ENCODE assay signal across 16 mouse cellular contexts in genomic region chr16:49964321-49964986, GRCm38 (mm10).
DNase-seq lines count a peak whose midpoint lies in the region; ATAC-seq and TF ChIP-seq lines count a peak whose summit lies in the region.
"Had no signal": no experiment of that assay in that cellular context is flagged by ENCODE, and none has a peak within 500 bp of the region (broad histone marks: within the 10 kb centered on the region; RNA-seq: fewer than 3 reads in every experiment).

No protein-coding gene starts in this region.

- H3K9me3 ChIP-seq in heart, embryonic 16.5 days (replicated peaks; ENCODE audit: control insufficient read depth, low read length): no peaks in the 10 kb centered on the region
- H3K9me3 ChIP-seq in neural tube, embryonic 12.5 days: no peaks in the 10 kb centered on the region
- H3K9me3 ChIP-seq in intestine, postnatal 0 days (ENCODE audit: control insufficient read depth): no peaks in the 10 kb centered on the region
- no peaks in the 10 kb centered on the region for H3K9me3 ChIP-seq in embryonic facial prominence, embryonic 10.5 days
- H3K9me3 ChIP-seq: forebrain, embryonic 15.5 days; heart, embryonic 15.5 days had no signal

- TF ChIP-seq EP300 in heart, adult 2 months (IDR thresholded peaks at IDR 0.05; ENCODE audit: insufficient read depth, low read depth, low read length): no peak

- TF ChIP-seq CTCF in heart, adult 2 months (IDR thresholded peaks at IDR 0.05): no peak
- no peak for TF ChIP-seq CTCF in intestine, postnatal 0 days (IDR thresholded peaks at IDR 0.05; ENCODE audit: low read depth)

- H3K36me3 ChIP-seq in heart, embryonic 16.5 days (ENCODE audit: control insufficient read depth, insufficient read depth): no peaks in the 10 kb centered on the region
- no peaks in the 10 kb centered on the region for H3K36me3 ChIP-seq in heart, adult 2 months (ENCODE audit: control insufficient read depth, insufficient read depth, low read length)
- H3K36me3 ChIP-seq in neural tube, embryonic 12.5 days: no peaks in the 10 kb centered on the region
- no peaks in the 10 kb centered on the region for H3K36me3 ChIP-seq in intestine, postnatal 0 days (ENCODE audit: control insufficient read depth, insufficient read depth)
- H3K36me3 ChIP-seq in embryonic facial prominence, embryonic 10.5 days (replicated peaks): no peaks in the 10 kb centered on the region
- H3K36me3 ChIP-seq: forebrain, embryonic 15.5 days; heart, embryonic 15.5 days had no signal

- H3K4me1 ChIP-seq in heart, embryonic 16.5 days (ENCODE audit: control insufficient read depth, insufficient read depth, low read length): 0 out of 2 replicates have a peak, but pooled peaks cover 3% of the 10 kb centered on the region
- H3K4me1 ChIP-seq in heart, adult 2 months (ENCODE audit: control insufficient read depth, insufficient read depth, low read length): peaks cover 2% of the 10 kb centered on the region
- peaks cover 11% of the 10 kb centered on the region; the same call in 1 of the 2 replicates for H3K4me1 ChIP-seq in neural tube, embryonic 12.5 days
- H3K4me1 ChIP-seq in intestine, postnatal 0 days (replicated peaks; ENCODE audit: control insufficient read depth, insufficient read depth, low read length): peaks cover 10% of the 10 kb centered on the region; the same call in 1 of the 2 replicates
- peaks cover 20% of the 10 kb centered on the region for H3K4me1 ChIP-seq in embryonic facial prominence, embryonic 10.5 days

- no peak overlapping the region for H3K4me2 ChIP-seq in heart, embryonic 16.5 days (ENCODE audit: low read depth, low read length)
- H3K4me2 ChIP-seq in neural tube, embryonic 12.5 days (replicated peaks): no peak overlapping the region
- H3K4me2 ChIP-seq in intestine, postnatal 0 days (replicated peaks; ENCODE audit: low read depth): no peak overlapping the region; the same call in 1 of the 2 replicates
- H3K4me2 ChIP-seq: forebrain, embryonic 15.5 days; heart, embryonic 15.5 days; hindbrain, embryonic 14.5 days; liver, embryonic 11.5 days had no signal

- no peak overlapping the region for H3K4me3 ChIP-seq in heart, embryonic 16.5 days (ENCODE audit: low read length)
- no peak overlapping the region for H3K4me3 ChIP-seq in heart, adult 2 months
- H3K4me3 ChIP-seq in neural tube, embryonic 12.5 days: no peak overlapping the region
- H3K4me3 ChIP-seq in intestine, postnatal 0 days (ENCODE audit: low read depth, low read length): no peak overlapping the region
- H3K4me3 ChIP-seq in embryonic facial prominence, embryonic 10.5 days: no peak overlapping the region
- H3K4me3 ChIP-seq: forebrain, embryonic 15.5 days; heart, embryonic 15.5 days had no signal

- no peak overlapping the region for H3K9ac ChIP-seq in heart, embryonic 16.5 days (ENCODE audit: low read length)
- no peak overlapping the region for H3K9ac ChIP-seq in heart, adult 2 months (ENCODE audit: low read depth, low read length)
- H3K9ac ChIP-seq in neural tube, embryonic 12.5 days: no peak overlapping the region
- no peak overlapping the region for H3K9ac ChIP-seq in intestine, postnatal 0 days (ENCODE audit: low read depth, low read length)
- H3K9ac ChIP-seq: forebrain, embryonic 15.5 days; heart, embryonic 15.5 days; hindbrain, embryonic 14.5 days had no signal

- no peaks in the 10 kb centered on the region for H3K79me2 ChIP-seq in heart, adult 2 months (replicated peaks; ENCODE audit: control insufficient read depth, insufficient read depth, low read length)

- ATAC-seq in heart, embryonic 16.5 days (replicated peaks; ENCODE audit: extremely low read depth, insufficient read depth, low FRiP score): peak; percentile 47; the same call in 1 of the 2 replicates
- peak; percentile 39; the same call in 1 of the 2 replicates for ATAC-seq in neural tube, embryonic 12.5 days (ENCODE audit: low FRiP score, low read depth)
- ATAC-seq in intestine, postnatal 0 days: peak; percentile 82
- ATAC-seq: Patski had no signal

- DNase-seq in heart, adult 2 months: no peak
- DNase-seq in neural tube, embryonic 10.5 days (ENCODE audit: extremely low spot score, low spot score): no peak
- no peak for DNase-seq in embryonic facial prominence, embryonic 10.5 days (ENCODE audit: low spot score)
- DNase-seq in retina, embryonic 14.5 days (ENCODE audit: low spot score): no peak
- DNase-seq: cerebellum, postnatal 36 days; gastrocnemius, postnatal 10 days; spleen, adult 18-20 months; thymus, adult 18-20 months had no signal

- intact Hi-C loops in heart, adult 2 months (cut with DNase I): no loop called here

- H3K27ac ChIP-seq in heart, embryonic 16.5 days (ENCODE audit: low read length): no peak overlapping the region
- H3K27ac ChIP-seq in heart, adult 2 months: no peak overlapping the region; the same call in 1 of the 2 replicates
- H3K27ac ChIP-seq in neural tube, embryonic 12.5 days: no peak overlapping the region
- no peak overlapping the region for H3K27ac ChIP-seq in intestine, postnatal 0 days (ENCODE audit: low read depth, low read length)
- no peak overlapping the region for H3K27ac ChIP-seq in embryonic facial prominence, embryonic 10.5 days (replicated peaks)
- H3K27ac ChIP-seq: forebrain, embryonic 15.5 days had no signal

- WGBS in heart, embryonic 16.5 days: 52% methylated on average over 7 of the region's 7 CpGs
- 58% methylated on average over 7 of the region's 7 CpGs for whole genome bisulfite sequencing in heart, adult 2 months
- WGBS in neural tube, embryonic 12.5 days: 38% methylated on average over 7 of the region's 7 CpGs
- WGBS in intestine, postnatal 0 days: 26% methylated on average over 7 of the region's 7 CpGs
- WGBS in embryonic facial prominence, embryonic 10.5 days: 72% methylated on average over 7 of the region's 7 CpGs

- H3K27me3 ChIP-seq in heart, embryonic 16.5 days (ENCODE audit: control insufficient read depth, insufficient read depth, low read length): no peaks in the 10 kb centered on the region
- H3K27me3 ChIP-seq in heart, adult 2 months (ENCODE audit: control insufficient read depth, insufficient read depth, low read length): no peaks in the 10 kb centered on the region
- H3K27me3 ChIP-seq in neural tube, embryonic 12.5 days (replicated peaks): no peaks in the 10 kb centered on the region
- no peaks in the 10 kb centered on the region for H3K27me3 ChIP-seq in intestine, postnatal 0 days (replicated peaks; ENCODE audit: control insufficient read depth, insufficient read depth, low read length)
- no peaks in the 10 kb centered on the region for H3K27me3 ChIP-seq in embryonic facial prominence, embryonic 10.5 days (replicated peaks; ENCODE audit: low read depth, poor library complexity, severe bottlenecking)
- H3K27me3 ChIP-seq: forebrain, embryonic 15.5 days; heart, embryonic 15.5 days; Patski had no signal

- TF ChIP-seq POLR2A in heart, adult 2 months (IDR thresholded peaks at IDR 0.05; ENCODE audit: insufficient read depth, low read depth, low read length): no peak
